In genomic region chr9:33790617-33791016, GRCm38 (mm10) we compare ENCODE assay signal across 12 mouse cellular contexts.
DNase-seq lines count a peak whose midpoint lies in the region; ATAC-seq and TF ChIP-seq lines count a peak whose summit lies in the region.
"Had no signal": no experiment of that assay in that cellular context is flagged by ENCODE, and none has a peak within 500 bp of the region (broad histone marks: within the 10 kb centered on the region; RNA-seq: fewer than 3 reads in every experiment).

No protein-coding gene starts in this region.

- 0 out of 2 replicates have a peak, but pooled peaks have one; percentile 51 for ATAC-seq in forebrain, embryonic 13.5 days
- no peak for ATAC-seq in forebrain, embryonic 12.5 days (ENCODE audit: low FRiP score)
- ATAC-seq in kidney, embryonic 15.5 days (replicated peaks; ENCODE audit: low FRiP score): no peak

- H3K36me3 ChIP-seq in forebrain, embryonic 13.5 days (ENCODE audit: poor library complexity, severe bottlenecking): no peaks in the 10 kb centered on the region
- no peaks in the 10 kb centered on the region for H3K36me3 ChIP-seq in forebrain, embryonic 12.5 days (replicated peaks)
- H3K36me3 ChIP-seq in kidney, embryonic 15.5 days: no peaks in the 10 kb centered on the region
- H3K36me3 ChIP-seq: limb, embryonic 12.5 days had no signal

- no peak overlapping the region for H3K27ac ChIP-seq in forebrain, embryonic 13.5 days
- no peak overlapping the region for H3K27ac ChIP-seq in forebrain, embryonic 12.5 days
- no peak overlapping the region for H3K27ac ChIP-seq in layer of hippocampus, adult 2 months
- H3K27ac ChIP-seq in kidney, embryonic 15.5 days: no peak overlapping the region
- H3K27ac ChIP-seq: limb, embryonic 12.5 days had no signal

- no peaks in the 10 kb centered on the region for H3K4me1 ChIP-seq in forebrain, embryonic 13.5 days
- H3K4me1 ChIP-seq in forebrain, embryonic 12.5 days: no peaks in the 10 kb centered on the region
- no peaks in the 10 kb centered on the region for H3K4me1 ChIP-seq in kidney, embryonic 15.5 days

- H3K4me3 ChIP-seq in forebrain, embryonic 13.5 days: no peak overlapping the region
- no peak overlapping the region for H3K4me3 ChIP-seq in forebrain, embryonic 12.5 days (replicated peaks)
- H3K4me3 ChIP-seq in layer of hippocampus, adult 2 months: no peak overlapping the region
- H3K4me3 ChIP-seq in kidney, embryonic 15.5 days (replicated peaks): no peak overlapping the region
- H3K4me3 ChIP-seq: limb, embryonic 12.5 days had no signal

- WGBS in forebrain, embryonic 13.5 days: 71% methylated on average over 4 of the region's 4 CpGs
- 76% methylated on average over 4 of the region's 4 CpGs for WGBS in forebrain, embryonic 12.5 days
- WGBS in kidney, embryonic 15.5 days: 80% methylated on average over 4 of the region's 4 CpGs

- H3K27me3 ChIP-seq in forebrain, embryonic 13.5 days: no peaks in the 10 kb centered on the region
- H3K27me3 ChIP-seq in forebrain, embryonic 12.5 days: no peaks in the 10 kb centered on the region
- H3K27me3 ChIP-seq in kidney, embryonic 15.5 days: no peaks in the 10 kb centered on the region
- H3K27me3 ChIP-seq: limb, embryonic 12.5 days had no signal

- no peak for TF ChIP-seq CTCF in layer of hippocampus, adult 2 months (conservative IDR thresholded peaks at IDR 0.05)

- no peaks in the 10 kb centered on the region for H3K9me3 ChIP-seq in forebrain, embryonic 13.5 days (replicated peaks)
- H3K9me3 ChIP-seq in forebrain, embryonic 12.5 days: no peaks in the 10 kb centered on the region
- no peaks in the 10 kb centered on the region for H3K9me3 ChIP-seq in kidney, embryonic 15.5 days (replicated peaks)
- H3K9me3 ChIP-seq: limb, embryonic 12.5 days had no signal

- peak; percentile 52 for DNase-seq in cerebellum, adult 9-11 months
- DNase-seq in layer of hippocampus, adult 2 months (ENCODE audit: low spot score in 2 of 2): peak; percentile 65 to 86
- peak; percentile 58 to 61 for DNase-seq in left cerebral cortex, postnatal 36 days (ENCODE audit: low spot score in 2 of 2)
- no peak for DNase-seq in urinary bladder, postnatal 4 days (ENCODE audit: low spot score in 2 of 2)
- no peak for DNase-seq in gastrocnemius, adult 18-20 months (ENCODE audit: low spot score)
- DNase-seq: adrenal gland, postnatal 10 days; gastrocnemius, postnatal 10 days; heart, postnatal 4 days had no signal

- intact Hi-C loops in left cerebral cortex, postnatal 36 days (cut with DNase I): no loop called here

- no peak overlapping the region for H3K9ac ChIP-seq in forebrain, embryonic 13.5 days
- H3K9ac ChIP-seq in forebrain, embryonic 12.5 days: no peak overlapping the region
- H3K9ac ChIP-seq in kidney, embryonic 15.5 days: no peak overlapping the region
- H3K9ac ChIP-seq: limb, embryonic 12.5 days had no signal

- no peak overlapping the region for H3K4me2 ChIP-seq in forebrain, embryonic 13.5 days
- H3K4me2 ChIP-seq in forebrain, embryonic 12.5 days: no peak overlapping the region
- H3K4me2 ChIP-seq in kidney, embryonic 15.5 days: no peak overlapping the region
- H3K4me2 ChIP-seq: limb, embryonic 12.5 days had no signal

Comparison
In these comparisons a context has a peak if more than half of its experiments do, and no peak if none do; other contexts are left out.
1. DNase-seq: peak in cerebellum, adult 9-11 months (single experiment), layer of hippocampus, adult 2 months (2 of 2) and left cerebral cortex, postnatal 36 days (2 of 2); none in urinary bladder, postnatal 4 days (0 of 2) and gastrocnemius, adult 18-20 months (single experiment).